Mouse (Mus musculus) T-helper 17 cell (primary cell): Measurements from ENCODE around the gene Serpinb1a.

Source experiments
- in situ Hi-C, 2 experiments: fragments of 300-600 bp; cut with MboI, MseI; formaldehyde crosslinking; loops; 1 replicate in 1 of 2; 2 replicates in 1 of 2; pipeline ENCODE4 v1.15.1; 2025; ENCODE audit warnings: high pct_unique_total_duplicates in 2 of 2

Serpinb1a gene

DNA sequence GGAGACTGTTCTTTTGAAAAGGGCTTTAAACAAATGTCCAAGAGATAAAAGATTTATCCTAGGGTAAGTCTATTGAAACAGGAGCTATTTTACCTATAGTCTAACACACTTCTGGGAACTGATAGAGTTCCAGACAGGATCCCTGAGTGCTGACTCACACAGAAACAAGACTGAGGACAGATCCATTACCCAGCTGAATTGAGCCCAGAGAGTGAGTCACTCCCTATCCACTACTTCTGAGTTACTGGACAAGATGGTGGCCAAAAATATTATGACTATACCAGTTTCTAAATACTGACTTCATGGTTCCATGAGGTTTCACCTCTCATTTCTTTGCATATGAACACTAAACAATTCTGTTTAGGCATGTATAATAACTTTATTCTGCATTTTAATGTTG lies 4.8 kb downstream of the Serpinb1a start:
- in situ Hi-C loops, result no loop called here

DNA sequence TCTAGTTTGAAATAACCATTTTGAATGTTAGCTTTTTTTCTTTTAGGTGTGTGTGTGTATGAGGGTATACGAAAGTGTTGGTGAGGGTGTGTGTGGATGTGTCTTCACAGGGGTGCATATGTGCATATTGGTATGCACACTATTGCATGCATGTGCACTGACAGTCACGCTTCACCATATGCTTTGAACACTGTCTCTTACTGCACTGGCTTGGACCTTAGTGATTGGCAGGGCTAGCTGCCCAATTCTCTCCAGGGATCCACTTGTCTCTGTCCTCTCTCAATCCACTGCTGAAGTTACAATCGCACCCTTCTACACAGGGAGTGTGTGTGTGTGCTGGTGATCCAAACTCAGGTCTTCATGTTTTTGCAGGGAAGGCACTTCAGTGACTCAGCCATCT lies 9.6 kb downstream of the Serpinb1a start:
- in situ Hi-C loops, result no loop called here

DNA sequence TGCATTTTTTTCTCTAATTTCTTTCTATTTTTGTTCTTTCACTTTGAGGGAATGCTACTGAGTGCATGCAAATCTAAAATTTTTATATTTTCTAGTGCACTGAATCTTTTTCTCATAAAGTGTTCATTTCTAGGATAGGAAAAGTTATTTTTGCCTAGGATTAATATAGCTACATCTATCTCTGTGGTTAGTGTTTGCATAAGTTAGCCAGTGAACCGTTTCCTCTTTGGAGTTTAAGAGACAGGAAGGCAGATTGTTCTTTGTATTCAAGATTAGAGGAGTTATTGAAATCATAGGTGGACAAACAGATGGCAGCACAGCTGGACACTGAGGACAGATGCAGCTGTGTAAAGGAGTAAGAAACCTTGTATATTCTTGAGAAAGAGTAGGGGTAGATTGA lies 11.7 kb downstream of the Serpinb1a start:
- in situ Hi-C loops, result no loop called here

DNA sequence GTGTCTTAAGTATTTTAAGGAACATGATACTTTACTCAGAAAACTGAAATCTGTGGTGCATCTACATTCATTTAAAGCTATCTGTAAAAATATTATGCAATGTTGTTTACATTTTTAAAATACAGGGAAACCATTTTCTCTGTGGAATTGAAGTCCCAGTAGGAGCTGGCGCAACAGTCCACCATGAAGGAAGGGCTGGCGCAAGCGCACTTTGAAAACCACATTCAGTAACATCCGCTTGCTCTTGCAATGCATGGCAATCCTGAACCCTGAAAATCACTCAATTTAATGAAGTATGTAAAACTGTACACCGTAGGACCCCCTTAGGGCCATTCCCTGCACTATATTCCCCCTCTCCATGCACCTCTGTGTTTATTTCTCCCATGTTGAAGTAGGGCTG lies 16.5 kb downstream of the Serpinb1a start:
- in situ Hi-C loops, result no loop called here

DNA sequence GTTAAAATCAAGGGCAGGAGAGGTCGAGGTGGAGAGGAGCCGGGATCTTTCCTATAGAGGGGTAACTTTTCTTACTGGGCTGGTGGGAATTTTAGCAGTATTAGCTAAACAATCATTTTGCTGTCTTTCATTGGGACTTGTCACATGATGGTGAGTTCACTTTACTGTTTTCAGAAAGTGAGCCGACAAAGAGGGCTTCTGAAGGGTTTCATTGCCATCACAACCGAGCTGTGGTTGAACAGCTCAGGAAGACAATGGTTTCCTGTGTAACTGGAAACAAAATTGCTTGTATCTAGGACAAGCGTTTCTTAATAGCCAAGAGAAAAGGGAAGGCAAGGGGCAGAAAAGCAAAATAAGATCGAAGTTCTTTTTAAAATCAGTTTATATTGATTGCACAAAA lies 17.7 kb downstream of the Serpinb1a start:
- in situ Hi-C loops, result no loop called here

DNA sequence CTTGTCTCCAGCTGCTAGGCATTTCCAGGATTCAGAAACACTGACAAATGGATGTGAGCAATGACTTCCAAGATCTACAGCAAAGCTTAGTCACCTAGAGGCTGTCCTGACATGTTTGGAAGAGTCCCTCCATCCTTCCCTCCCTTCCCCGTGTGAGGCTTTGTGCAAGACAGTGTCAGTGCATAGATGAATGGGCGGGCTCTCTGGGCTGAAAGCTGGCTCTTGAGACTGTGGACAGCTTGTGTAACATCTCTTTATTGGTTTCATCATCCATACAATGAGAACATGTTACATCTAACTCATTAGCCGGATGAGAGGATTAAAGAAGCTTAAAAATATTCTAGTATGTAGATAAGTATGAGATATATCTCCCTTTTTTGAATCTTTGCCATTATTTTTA lies 18.2 kb downstream of the Serpinb1a start:
- in situ Hi-C loops, result no loop called here

DNA sequence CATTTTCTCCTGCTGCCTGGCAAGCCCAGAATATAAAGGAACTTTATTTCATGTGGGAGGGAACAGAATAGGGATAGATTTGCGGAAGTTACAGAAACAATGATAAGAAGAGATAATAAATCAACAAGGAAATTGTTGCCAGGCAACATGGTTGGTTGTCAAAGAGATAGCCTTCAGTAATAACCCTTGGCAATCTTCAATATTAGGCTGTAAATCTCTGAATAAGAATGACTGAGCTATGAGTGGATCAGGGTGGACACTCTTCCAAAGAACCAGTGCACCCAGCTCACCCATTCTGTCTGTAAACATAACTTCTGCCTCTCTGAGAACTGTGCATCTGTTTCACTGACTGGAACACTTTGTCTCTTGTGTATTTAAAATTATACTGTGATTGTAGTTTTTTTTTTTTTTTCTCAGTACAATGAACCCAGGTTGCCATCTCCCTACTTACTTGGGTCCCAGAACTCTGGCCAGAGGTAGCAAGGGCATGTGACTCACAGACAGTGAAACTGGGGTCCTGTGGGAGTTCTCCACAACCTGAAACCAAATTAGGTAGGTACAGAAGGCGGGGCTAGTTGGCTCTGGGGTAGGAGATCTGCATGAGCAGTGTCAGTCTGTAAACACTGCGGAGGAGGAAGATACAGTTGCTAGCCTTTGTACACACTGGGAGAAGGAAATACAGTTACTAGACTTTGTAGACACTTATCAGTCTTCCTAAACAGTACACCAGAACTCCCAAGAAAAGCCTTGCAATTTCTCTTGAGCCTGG lies 19.3 kb downstream of the Serpinb1a start:
- in situ Hi-C loops, result no loop called here

DNA sequence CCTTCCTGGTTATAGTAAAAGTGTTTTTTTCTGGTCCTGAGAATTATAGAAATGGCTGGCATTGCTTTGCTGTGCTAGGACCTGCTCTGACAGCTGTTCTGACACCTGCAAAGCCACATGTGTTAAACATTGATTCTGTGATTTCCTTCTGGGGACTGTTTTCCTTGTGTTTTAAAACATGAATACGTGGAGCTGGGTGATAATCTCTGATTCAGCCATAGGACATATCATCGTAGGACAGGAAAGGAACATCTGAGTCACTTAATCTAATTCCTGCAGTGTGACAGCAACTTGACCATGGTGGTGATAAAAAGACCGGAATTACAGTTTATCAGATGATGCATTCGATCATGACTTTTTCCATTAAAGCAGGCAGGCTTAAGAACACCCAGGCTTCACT lies 22.1 kb downstream of the Serpinb1a start:
- in situ Hi-C loops, result no loop called here

DNA sequence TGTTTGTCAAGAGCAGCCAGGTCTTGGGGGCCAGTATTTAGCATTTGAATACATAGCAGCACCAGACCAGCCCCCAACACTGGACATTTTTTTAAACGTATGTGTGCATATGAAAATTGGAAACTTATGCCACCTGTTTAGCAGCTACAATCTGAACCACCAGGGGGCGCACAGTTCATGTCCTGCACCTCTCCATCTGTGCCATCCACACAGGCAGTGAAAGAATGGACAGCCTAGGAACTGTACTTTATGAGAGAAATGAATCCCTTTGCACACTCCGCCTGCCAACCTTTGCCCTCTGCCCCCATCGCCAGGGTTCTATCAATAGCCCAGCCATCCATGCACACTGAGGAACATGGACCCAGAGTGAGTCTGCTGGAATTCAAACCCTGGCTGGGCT lies 23.0 kb downstream of the Serpinb1a start:
- in situ Hi-C loops, result no loop called here

DNA sequence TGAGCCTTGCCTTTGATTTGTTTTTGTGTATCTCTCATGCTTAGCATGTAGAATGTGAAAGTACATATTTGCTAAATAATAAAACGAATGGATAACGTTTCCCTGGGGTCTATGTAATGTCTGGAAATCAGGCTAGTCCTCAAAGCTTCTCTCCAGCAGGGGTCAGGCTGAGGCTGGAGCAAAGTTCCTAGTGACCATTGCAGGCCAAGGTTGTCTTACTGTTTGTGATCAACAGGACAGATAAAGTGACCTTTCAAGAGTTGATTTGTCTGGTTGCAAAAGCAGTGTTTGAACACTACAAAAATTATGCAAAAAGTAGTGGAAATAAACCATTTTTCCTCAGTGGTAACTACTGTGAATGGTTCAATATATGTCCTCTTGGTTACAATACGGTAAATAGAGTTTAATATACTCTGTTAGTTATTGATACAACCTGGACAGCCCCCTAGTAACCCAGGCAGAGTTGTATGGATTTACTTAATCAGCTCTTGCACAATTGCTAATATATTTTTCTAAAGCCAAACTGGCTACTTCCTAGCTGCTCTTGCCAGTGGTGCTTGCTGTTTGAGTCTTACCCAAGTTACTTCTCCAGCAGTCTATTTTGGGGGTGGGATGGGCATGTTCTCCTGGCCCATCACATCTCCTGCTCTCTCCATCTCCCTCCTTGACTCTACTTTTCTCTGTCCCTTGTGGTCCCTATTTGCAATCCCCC lies 23.7 kb downstream of the Serpinb1a start:
- in situ Hi-C loops, result no loop called here

DNA sequence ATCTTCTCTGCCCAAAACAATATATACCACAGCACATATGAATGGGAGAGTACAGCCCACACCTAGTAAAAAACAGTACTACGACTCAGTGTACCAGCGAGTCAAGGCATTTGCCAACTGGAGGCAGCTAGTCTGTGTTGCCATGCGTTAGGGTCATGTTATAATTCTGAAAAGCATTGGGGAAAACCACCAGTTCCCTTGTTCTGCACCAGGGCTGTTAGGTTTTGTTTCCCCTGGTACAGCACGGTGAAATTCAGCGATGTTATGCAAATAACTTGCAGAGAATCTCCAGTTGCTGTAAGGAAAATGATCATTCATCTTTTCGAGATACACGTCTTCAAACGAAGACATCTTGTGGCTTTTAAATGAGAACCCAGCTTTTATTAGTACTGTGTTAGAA lies 25.4 kb downstream of the Serpinb1a start:
- in situ Hi-C loops, result no loop called here

DNA sequence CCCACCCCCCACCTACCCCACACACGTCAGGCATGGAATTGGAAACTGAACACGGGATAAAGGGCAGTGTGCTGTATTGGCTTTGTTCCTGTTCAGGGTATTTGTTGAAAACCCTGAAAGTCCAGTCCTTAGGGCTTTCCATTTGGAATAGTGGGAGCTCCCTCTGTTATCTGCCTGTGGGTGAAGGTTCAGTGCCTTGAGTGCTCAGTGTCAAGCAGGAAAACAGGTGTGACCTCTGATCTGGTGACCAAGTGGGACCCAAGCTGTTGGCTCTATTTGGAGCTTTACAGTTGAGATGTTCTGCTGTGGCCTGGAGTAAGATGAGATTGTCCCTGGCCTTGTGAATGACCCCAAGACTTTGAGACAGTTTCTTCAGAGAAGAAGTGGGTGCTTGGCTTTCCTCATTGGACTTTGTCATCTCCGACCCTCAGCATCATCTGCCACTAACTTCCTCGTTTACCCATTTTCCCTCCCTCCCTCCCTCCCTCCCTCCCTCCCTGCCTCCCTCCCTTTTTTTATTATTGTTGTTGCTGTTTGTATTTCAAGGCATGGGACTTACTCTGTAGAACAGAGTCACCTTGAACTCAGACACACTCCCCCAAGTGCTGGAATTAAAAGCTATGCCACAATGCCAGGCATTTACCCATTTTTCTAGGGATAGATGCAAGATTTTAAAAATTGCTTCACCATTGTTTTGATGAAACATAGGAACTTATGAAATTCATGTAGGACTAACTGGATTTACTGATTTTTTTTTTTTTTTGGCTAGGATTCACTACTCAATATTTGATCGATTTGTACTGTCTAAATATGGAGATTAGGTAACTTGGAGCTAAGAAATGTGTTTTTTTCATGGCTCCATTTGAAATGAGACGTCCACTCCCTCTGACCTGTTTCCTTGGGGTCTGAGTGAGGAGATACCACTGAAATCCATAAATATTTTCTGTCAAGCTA lies 26.3 kb downstream of the Serpinb1a start:
- in situ Hi-C loops, result no loop called here

DNA sequence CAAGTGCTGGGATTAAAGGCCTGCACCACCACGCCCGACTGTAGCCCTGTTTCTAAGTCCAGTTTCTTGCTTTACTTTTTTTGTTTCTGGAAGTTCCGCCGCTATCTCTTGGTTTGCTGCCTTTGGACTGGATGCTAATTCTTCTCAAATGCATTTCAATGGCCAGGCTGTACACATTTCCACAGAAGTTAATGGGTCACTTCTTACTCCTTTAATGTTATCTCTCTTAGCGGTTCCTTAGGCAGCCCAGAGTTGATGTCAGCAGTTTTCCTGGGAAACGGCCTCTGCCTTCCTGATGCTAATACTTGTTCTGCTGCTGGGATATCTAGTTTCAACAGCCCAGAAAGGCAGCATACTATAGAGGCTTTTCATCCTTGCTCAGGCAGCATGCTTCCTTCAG lies 27.9 kb downstream of the Serpinb1a start:
- in situ Hi-C loops, result no loop called here

DNA sequence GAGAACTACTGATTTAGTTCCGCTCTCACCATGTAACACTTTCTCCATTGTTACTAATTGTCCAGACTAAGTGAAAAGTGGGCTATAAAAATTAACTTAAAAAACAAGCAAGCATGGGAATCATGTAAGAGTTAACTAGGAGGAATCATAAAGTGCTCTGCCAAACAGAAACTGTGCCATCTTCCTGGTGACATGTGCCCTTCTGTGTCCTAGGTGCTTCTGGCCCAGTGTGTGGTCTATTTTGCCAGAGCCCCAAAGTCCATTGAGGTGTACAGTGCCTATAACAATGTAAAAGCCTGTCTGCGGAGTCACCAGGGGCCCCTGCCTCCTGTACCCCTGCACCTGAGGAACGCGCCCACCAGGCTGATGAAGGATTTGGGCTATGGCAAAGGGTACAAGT lies 29.3 kb downstream of the Serpinb1a start:
- in situ Hi-C loops, result no loop called here

DNA sequence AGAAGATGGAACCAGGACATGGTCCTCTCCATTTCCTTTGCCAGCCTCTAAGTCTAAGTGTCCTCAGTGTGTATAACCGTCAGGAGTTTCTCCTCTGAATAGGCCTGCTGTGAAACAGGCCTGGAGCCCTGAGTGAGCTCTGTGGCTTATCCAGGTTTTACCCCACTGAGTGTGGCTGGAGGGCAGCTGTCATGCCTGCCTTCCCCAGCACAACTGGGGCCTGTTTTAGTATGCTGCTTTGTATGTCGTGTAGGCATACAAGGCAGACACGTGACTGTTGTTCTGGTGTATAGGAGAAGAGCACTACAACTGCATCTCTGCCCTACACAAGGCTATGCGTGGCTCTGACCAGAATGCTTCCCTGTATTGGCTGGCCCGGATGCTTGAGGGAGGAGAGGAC lies 31.1 kb downstream of the Serpinb1a start:
- in situ Hi-C loops, result no loop called here

DNA sequence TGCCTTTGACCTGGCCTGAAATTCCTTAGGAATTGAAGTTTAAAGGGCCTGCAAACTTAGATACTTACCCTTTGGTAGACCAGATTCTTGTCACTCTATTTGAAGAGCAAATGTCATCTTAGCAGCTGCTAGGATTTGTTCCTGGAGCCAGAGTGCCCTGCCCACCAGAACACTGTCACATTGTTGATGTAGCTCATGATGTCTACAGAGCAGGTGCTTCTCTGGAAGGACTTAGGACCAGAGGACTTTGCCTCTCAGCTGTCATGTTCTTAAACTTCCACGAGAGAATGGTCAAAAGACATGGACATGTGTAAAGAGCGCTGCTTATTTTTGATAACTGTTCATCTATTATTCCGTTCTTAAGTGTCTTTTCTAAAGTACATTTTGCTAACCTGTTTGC lies 31.7 kb downstream of the Serpinb1a start:
- in situ Hi-C loops, result no loop called here

DNA sequence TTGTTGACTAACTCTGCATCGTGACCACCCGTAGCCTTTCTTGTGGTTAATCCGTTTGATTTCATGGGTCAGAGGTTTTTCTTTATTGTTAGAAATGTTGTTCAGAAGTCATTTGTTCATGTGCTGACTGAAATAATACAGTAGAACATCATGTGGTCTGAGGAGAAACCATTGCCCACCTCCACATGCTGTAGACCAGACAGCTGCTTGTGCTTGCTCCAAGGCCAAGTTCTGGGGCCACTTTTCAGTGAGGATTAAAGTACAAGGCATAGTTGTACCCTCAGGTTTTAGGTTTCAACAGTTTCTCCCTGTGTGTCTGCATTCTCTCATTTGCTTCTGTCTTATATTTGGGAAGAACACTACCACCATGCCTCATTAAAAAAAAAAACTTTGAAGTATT lies 43.4 kb downstream of the Serpinb1a start:
- in situ Hi-C loops, result no loop called here

DNA sequence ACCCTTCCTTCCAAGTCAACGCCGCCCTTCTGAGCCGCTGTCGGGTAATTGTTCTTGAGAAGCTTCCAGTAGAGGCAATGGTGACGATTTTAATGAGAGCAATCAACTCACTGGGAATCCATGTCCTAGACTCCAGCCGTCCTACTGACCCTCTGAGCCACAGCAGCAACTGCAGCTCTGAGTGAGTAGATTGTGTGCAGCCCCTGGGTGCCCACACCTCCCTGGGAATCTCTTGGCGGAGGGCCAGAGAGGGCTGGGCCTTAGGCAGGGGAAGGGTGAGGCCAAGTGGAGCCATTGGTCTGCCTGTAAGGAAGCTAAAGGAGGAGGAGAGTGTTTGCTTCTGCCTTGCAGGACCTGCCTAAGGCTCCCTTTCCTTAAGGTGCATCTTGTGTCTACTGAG lies 44.2 kb downstream of the Serpinb1a start:
- in situ Hi-C loops, result no loop called here

DNA sequence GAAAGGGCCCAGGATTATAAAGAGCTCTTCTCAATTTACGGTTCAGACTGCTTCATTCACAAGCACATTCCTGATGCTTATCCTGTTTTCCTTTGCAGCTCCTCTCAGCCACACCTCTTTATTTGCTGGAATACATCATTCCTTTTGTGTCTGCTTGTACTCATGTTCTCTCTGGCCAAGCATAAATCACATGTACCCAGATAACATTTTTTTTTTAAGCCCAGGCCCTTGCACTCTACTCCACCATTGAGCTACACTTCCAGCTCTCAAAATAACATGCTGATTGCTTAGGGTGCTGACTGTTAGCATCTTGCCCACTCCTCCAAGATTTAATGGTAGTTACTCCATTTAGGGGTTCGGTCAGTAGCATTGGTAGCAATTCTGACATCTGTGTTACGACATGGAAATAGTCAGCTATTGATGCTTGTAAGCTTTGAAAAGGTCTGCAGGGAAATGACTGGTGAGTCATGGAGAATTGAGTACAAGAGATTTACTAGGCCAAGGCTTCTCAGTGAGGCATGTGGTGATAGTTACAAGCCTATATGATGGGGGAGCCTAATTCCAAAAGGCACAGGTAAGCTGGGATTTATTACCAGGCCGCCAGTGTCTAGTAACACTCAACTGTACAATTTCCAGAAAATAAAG lies 47.2 kb downstream of the Serpinb1a start:
- in situ Hi-C loops, result loop anchor here in 1 of 2 experiments (5.0 kb wide), 1 partner anchor 467 kb away; the partner anchor contains the start of gene Gmds

DNA sequence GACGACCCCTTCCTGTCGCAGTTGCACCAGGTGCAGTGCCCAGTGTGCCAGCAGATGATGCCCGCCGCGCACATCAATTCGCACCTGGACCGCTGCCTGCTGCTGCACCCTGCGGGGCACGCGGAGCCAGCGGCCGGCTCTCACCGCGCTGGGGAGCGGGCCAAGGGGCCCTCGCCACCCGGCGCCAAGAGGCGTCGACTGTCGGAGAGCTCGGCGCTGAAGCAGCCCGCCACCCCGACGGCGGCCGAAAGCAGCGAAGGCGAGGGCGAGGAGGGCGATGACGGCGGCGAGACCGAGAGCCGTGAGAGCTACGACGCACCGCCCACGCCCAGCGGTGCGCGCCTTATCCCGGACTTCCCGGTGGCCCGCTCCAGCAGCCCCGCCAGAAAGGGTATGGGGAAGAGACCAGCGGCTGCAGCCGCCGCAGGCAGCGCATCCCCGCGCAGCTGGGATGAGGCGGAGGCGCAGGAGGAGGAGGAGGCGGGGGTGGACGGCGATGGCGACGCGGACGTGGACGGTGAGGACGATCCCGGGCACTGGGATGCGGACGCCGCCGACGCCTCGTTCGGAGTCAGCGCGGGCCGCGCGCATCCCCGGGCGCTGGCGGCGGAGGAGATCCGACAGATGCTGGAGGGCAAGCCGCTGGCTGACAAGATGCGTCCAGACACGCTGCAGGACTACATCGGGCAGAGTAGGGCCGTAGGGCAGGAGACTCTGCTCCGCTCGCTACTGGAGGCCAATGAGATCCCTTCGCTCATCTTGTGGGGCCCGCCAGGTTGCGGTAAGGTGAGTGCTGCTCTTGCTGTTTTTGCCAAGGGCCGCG lies 48.5 kb downstream of the Serpinb1a start, which contains the start of gene D930007J09Rik:
Gene D930007J09Rik, minus strand, starts transcription at position 591 of the 823 bp plus-strand sequence.
- in situ Hi-C loops, result loop anchor here in 1 of 2 experiments (5.0 kb wide), 1 partner anchor 465 kb away; the partner anchor contains the start of gene Gmds
